Mouse (Mus musculus): Measurements from ENCODE around the gene Clpx.
"Not testable (repeated sequence)": the region's sequence is repeated elsewhere in the genome, so short reads cannot be mapped to it uniquely, and the experiment has no call there.

The Clpx gene

DNA sequence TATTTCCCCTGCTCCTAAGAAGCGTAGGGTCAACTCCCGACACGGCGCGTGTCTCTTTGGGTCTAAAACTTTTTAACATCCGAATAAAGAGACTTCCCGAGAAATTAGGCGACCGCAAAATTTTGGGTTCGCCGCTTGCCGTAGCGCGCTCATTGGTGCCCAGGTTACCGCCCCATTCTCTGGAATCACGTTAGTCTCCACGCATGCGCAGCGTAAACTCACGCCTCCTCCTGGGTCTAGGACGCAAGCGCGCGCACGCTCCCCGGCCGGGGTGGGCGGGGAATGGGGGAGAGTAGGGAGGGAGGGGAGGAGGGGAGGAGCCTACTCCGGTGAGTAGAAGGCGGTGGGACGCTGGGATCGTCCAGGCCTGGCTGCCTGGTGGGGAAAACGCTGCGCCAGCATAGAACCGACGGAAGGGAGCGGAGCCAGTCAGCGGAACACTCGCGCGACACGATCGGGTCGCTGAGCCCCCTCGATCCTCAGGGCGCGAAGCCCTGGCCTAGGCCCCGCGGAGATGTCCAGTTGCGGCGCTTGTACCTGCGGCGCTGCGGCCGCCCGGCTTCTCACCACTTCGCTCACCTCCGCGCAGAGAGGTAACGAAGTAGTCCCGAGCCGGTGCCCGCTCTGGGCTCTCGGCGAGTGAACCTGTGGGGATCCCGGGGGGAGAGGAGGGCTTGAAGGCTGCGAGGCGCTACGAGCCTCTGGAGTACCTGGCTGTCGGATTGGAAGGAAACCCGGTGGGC is at the start of gene Clpx:
Gene Clpx (plus strand): TSS at position 288 of the 743 bp plus-strand sequence.
- DNase-seq (ENCODE audit: low spot score in 2 of 2) = peak; percentile 98

DNA sequence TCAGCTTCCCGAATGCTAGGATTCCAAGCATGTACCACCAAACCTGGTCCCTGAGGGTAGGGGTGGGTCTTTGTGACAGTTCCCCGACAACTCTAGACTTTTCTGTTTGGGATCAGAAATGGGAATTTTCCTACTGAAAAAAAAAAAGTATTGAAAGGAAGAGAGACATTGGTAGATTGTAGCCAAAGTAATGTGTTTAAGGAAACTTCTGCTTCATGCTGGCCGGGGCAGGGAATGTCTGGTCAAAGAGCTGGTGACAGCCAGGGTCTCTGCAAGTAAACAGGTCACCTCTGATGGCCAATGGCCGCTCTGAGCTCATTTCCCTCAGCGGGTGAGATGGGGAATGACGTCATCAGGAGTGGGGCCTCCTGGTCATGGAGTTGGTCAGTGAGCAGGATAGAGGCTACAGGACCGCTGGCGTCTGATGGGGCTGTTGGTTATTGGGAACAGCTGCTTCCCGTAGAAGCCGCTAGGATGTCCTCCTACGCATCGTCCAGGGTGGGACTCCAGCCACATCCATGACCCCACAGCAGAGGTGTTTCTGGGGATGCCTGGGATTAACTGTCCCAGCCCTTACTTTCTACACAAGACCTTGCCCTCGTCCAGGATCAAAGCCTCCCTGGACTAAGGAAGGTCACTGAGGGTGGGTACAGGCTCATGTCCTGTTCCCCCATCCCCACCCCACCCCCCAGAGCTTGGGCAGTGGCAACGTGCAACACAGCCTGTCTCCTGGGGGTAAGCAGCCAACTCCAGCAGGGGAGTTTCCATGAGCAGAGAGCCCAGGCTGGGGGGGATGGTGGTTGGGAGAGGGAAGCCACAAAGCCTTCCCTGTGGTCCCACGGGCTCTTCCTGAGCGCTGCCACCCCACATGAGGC is 46.3 kb upstream of the Clpx start:
- DNase-seq (ENCODE audit: low spot score in 2 of 2) = no peak

DNA sequence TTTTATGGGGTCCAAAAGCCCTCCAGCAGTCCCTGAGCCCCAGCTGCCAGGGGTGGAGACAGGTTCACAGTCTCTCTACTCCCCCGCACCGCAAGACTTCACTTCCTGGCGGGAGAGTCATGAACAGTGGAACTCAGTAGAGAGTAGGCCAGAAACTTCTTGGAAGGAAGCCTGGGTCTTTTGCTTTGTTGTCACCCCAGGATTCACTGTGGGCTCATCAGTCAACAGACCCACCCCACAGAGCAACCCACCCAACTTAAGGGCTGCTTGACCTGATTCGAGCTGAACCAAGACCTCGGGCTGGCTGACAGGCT is 45.7 kb upstream of the Clpx start:
- peak; percentile 30 to 33 for DNase-seq (ENCODE audit: low spot score in 2 of 2)

DNA sequence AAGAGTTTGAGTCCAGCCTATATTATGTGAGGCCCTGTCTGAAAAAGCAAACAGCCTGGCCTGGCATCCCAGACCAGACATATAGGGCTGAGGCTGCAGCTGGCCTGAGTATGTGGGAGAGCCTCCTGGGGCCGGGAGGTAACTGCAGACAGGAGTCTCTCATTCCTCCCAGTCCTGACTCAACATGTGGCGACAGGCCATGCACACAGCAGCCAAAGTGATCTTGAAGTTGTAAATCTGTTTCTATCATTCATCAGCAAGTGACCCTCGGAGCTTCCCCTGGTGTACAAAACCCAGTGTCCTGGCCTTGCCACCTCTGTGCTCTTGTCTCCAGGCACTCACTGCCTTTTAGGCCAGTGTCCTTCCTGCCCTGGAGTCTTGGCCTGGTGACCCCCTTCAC is 42.0 kb upstream of the Clpx start:
- no peak for DNase-seq (ENCODE audit: low spot score in 2 of 2)

DNA sequence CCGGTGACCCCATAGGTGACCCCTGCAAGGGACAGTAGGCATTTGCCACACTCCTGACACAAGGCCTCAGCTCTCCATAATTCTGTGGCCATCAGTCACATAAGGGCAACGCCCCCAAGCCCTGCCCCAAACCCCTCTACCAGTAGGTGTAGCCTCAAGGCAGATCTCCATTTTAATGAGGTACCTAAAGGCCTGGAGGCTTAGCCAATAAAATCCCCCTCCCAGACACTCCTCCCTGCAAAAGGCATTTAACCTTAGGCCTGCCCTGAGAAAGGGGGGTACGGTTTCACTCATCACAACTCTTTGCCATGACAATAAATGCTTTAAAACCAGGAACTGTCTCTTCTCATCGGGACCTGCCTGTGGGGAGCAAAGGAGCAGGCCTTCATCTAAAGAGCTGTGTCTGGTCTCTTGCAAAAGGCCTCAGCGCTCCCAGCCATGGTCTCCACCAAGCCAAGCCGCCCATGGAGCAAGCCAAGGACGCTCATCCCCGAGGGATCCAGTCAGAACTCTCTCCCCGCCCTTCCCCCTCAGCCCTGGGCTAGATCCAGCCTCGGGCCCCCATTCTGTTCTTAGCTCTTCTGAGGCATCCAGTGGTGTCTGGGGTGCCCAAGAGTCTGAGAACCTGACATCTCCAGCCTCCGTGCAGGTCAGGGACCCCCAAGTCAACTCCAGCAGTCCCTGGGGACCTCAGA is 38.0 kb upstream of the Clpx start:
- no peak for DNase-seq (ENCODE audit: low spot score in 2 of 2)

DNA sequence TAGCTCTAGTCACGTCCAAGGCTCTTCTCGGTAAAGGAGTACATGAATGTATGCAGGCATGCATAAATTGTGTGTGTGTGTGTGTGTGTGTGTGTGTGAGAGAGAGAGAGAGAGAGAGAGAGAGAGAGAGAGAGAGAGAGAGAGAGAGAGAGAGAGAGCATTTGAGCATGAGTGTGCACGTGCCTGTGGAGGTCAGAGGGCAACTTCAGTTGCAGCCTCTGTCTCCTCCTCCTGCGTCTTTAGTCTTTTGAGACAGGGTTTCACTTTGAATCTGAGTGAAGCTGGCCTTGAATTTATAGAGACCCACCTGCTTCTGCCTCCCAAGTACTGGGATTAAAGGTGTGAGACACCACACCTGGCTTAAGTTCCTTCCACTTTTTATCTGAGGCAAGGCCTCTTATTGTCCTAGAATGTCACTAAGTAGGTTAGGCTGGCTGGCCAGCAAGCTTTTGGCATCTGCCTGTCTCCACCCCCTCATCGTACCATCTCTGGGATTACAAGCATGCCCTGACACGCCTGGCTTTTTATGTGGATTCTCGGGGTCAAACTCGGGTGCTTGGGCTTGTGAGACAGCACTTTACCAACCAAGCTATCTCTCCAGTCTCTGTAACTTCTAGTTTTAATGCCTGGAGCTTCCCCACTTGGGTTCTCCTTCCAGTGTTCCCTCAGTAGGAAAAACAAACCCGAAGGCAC is 36.7 kb upstream of the Clpx start:
- DNase-seq (ENCODE audit: low spot score in 2 of 2) = no peak

DNA sequence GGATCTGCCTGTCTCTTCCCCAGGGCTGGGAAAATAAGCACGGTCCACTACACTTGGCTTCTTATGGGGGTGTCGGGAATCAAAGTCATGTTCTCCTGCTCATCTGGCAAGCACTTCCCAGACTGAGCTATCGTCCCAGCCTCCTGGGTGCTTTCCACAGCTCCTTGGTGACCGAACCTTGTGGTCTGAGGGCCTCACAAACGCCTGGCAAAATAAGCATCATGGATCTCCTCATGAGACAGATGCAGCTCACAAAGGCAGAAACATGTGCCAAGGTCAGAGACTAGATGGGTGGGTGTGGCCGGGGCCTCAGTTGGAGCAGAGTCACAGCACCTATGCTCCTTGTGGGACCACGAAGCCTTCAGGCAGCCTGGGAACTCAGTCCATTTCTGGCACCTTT is 34.7 kb upstream of the Clpx start:
- no peak for DNase-seq (ENCODE audit: low spot score in 2 of 2)

DNA sequence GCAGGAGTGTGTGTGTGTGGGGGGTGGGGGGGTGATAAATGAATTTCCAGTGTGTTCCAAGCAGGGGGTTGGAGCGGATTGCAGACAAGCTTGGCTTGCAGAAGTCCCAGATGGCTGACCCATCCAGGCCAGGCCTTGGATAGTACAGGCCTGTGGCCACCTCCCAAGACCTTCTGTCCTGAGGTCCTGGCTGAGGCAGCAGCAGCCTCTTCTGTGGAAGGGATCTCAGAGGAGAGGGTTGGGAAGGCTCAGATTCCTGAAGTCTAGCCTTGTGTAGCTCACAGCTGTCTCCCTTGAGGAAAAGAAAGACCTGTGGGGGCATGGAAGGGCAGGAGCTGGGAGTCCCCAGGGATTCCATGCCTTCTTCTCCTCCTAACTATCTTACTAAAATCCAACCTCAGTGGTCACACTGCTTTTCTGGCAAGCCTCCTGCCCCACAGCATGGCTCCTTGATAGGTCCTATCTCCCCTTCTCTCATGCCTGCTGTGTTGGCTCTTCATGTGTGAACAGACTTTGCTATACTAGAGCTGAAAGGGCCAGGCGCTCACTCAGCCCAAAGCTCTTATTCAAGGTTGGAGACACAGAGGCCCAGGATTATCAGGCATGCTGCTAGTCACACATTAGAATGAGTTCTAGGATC is 32.3 kb upstream of the Clpx start:
- no peak for DNase-seq (ENCODE audit: low spot score in 2 of 2)

DNA sequence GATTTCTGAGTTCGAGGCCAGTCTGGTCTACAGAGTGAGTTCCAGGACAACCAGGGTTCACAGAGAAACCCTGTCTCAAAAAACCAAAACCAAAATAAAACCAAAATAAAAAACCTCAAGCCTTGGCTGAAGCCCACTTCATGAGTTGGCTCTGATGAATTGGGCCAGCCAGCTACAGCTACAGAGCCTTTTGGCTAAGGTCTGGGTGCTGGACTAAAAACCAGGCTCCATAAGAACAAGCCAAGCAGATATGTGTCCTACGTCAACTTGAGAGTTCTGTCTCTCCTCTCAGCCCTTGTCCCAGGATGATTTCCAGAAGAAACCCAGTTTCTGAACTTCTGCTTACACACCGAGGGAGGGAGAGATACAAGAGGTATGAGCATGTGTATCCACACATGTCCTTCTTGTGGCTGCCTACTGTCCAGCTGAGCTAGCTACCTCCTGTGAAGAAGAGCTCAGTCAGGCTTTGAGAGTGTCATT is 31.4 kb upstream of the Clpx start:
- no peak for DNase-seq (ENCODE audit: low spot score in 2 of 2)

DNA sequence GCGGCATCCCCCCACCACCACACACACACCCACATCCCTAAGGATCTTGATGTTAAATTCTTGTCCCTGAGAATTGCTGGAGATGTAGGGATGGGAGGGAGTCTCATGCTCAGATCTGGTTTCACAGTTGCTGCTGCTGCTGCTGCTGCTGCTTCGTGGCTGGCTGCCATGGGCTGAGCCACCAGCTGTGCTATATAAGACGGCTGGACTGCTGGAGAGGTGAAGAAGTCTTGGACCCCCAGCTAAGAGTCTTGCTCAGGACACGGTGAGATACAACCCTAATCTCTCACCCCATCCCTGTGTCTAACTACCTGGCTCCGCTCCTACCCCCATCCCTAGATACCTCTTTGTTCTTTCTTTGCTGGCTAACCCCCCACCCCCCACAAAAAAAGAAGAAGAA is 29.1 kb upstream of the Clpx start, which contains the start of gene Cilp:
Gene Cilp (plus strand): TSS at position 222 of the 400 bp plus-strand sequence.
- no peak for DNase-seq (ENCODE audit: low spot score in 2 of 2)

DNA sequence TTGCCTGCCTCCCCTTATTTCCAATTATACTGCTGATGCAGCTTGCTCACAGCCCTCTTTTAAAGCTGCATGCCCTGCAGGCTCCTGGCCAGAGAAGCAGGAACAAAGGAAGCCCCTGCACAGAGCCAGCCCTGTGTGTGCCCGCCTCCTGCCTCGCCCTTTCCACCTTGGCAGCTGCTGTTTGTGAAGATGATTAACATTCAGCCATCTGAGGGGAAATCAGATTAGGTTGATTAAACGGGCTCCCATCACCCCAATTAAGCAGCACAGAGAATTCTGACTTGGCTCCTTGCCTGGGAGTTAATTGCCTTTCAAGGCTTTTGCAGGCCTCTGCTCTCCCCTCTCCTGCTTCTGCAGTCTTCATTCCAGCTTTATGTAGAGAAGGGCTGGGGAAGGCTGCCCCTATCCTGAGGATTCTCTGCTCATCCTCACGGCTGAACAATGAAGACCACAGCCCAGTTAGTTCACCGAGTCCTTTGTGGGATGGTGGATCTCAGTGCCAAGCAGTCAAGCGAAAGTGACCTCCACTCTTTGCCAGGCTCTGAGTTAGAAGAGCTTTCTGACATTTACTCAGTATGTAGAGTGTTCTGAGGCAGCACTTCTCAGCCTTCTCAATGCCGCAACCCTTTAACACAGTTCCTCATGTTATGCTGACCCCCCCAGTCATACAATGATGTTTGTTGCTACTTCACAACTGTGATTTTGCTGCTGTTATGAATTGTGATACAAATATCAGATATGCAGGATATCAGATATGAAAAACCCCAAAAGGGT is 26.1 kb upstream of the Clpx start:
- no peak for DNase-seq (ENCODE audit: low spot score in 2 of 2)

DNA sequence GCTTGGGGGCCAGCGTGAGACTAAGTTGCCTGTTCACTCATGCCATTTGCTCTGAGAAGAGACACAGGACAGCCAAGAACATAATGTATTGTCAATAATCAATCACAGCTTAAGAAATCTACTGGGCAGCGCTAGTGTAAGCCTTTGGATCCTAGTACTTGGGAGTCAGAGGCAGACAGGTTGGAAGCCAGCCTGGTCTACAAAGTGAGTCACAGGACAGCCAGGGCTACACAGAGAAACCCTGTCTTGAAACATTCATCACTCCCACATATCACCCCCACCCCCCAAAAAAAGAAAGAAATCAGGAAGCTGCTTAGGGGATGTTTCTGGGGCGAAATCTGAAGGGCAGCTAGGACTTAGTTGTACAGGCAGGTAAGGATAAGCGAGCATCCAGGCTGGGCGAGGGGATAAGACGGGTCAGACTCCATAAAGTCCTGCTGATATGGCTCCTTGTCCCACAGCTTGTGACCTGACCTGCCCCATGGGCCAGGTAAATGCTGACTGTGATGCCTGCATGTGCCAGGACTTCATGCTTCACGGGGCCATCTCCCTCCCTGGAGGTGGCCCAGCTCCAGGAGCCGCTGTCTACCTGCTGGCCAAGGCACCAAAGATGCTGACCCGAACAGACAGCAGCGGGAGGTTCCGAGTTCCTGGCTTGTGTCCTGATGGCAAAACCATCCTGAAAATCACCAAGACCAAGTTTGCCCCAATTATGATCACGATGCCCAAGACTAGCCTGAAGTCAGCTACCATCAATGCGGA is 20.8 kb upstream of the Clpx start:
- DNase-seq (ENCODE audit: low spot score in 2 of 2) = no peak

DNA sequence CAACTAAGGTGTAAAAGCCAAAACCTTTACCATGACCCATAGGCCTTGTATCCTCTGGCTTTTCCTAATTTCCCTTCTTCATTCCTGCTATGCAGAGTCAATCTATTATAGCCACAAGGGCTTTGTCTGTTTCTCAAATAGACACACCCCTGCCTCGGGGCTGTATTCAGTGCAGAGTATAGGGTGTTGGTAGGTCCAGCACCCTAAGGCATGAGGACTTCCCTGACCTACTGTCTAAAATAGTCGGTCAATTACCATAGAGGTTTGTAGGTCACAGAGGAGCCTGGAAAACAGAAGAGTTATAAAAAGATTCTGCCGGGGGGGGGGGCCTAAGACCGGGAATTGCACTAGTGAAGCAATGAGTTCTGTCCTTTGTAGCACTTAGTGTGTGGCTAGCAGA is 20.2 kb upstream of the Clpx start:
- no peak for DNase-seq (ENCODE audit: low spot score in 2 of 2)

DNA sequence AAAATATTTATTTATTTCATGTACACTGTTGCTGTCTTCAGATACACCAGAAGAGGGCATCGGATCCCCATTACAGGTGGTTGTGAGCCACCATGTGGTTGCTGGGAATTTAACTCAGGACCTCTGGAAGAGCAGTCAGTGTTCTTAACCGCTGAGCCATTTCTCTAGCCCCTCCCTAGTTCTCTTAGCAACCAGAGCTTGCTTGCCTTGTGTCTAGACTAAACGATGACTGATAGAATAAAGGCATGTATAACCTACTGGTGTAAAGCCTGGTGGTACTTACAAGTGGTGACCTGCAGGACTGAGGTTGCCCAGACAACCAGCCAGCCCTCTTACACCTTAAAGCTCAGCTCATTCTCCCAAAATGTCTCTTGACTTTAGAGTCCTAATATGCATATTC is 19.2 kb upstream of the Clpx start:
- DNase-seq (ENCODE audit: low spot score in 2 of 2) = not testable (repeated sequence)

DNA sequence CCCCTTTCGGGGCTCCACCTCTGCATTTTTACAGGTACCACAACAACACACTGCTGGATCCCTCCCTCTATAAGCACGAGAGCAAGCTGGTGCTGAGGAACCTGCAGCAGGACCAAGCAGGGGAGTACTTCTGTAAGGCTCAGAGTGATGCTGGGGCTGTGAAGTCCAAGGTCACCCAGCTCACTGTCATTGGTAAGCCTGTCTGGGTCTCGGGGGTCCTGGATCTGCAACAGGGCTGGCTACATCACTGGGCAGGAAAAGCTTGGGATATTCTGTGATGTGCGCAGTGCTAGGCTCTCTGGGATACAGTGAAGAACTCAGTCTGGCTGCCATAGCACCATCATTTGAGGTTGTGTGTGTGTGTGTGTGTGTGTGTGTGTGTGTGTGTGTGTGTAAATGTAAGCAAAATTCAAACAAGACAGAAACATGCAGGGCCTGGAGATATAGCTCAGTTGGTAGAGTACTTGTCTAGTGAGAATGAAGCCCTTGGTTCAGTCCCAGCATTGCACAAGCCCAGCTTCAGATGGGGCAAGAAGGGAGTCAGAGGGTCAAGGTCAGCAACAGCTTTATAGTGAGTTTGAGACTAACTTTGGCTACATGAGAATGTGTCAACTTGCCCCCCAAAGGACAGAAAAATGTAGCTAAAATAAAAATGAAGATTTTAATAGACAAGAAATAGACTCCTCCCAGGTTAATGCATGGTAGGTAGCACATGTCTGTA is 18.1 kb upstream of the Clpx start:
- no peak for DNase-seq (ENCODE audit: low spot score in 2 of 2)

DNA sequence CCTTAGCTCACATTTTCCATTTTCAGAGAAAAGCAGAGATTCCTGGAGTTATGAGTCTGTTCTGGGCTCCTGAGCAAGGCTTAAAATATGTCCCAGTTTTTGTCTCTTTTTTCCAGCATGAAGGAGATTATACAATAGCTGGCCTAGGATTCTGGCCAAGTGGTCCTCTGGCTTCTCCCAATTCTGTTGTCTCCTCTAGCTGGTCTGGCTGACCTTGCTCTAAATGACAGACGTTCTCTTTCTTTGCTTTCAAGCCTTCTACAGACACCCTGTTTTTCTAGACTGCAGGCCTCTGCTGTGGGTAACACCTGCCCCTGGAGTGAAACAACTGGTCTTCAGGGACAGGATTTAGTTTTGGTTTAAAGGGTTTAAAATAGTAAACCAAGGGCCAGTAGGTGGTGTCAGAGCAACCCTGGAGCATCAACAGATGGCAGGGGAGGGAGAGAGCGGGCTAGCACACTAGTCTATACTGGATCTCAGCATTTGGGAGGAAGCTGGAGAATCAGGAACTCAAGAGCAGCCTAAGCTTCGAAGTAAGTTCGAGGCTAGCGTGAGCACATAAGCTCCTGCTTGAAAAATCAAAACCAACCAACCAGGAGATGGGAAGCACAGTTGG is 12.4 kb upstream of the Clpx start:
- DNase-seq (ENCODE audit: low spot score in 2 of 2) = no peak

DNA sequence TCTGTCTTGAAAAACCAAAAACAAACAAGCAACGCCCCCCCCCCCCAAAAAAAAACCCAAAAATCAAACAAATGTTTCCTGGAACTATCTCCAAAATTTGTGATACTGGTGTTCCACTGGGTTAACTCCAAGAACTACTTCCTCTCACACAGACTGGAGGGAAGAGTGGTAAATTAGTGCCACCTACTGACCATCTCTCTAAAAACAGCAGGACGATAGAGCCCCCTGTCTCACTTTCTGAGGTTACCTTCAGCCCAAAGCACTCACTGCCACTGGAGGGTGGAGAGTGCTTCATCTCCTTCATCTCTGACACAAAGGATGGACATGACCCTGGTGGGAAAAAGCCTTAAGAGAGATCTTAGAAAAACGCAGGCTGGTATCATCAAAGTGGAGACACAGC is 10.8 kb upstream of the Clpx start:
- peak in 1 of 2 experiments; percentile 47 for DNase-seq (ENCODE audit: low spot score in 2 of 2)

DNA sequence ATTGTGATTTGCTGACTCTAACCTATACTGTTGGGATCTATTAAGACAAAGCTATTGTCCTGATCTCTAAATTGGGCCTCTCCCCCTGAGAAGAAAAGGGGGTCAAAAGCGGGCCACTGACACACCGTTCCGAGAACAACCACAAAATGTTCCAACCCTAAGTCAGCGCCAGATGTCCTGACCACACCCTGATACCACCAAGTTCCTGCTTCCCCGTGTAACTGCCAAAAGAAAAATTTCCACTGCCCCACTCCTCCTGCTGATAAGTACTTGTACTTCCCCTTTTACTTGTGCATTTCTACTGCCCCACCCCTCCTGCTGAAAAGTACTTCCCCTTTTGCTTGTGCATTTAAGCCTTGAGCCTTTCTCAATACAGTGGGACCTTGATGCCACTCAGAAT is 5.8 kb upstream of the Clpx start:
- not testable (repeated sequence) for DNase-seq (ENCODE audit: low spot score in 2 of 2)

DNA sequence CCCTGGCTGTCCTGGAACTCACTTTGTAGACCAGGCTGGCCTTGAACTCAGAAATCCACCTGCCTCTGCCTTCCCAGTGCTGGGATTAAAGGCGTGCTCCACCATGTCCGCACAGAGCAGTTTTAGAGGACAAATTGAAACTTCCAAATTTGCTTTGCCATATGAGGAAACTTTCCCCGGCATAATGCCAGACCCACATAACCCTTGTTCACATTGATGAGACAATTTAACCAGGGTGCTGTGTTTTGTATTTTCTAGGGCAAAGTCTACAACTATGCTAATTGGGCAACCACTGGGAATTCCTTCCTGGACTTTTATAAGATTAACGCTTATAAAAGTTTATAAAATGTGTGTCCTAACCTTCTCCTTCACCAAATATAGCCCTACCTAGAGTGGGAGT is 4.1 kb upstream of the Clpx start:
- DNase-seq (ENCODE audit: low spot score in 2 of 2) = no peak

All from thymus, postnatal 10 days (tissue).